ENCODE assay signal across 12 mouse cellular contexts in the genomic region with DNA sequence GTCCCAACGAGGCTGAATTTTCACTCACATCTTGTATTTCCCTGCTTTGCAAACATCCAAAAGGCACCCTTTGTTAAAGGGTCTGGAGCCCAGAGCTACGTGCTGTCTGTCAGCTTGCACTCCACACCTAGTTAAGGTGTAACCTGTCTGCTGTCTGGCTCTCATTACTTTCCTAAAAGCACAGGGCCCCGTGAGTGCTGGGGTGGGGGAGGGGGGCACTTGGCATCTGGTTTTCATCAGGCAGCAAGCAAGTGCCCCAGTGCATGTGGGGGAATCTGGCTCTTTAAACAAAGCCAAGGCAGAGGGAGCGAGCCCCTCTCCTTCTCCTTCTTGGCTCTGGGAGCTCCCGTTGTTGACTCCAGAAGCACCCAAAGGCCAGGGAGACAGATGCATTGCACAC. TPM values are rescaled to one million over a fixed set of nuclear protein-coding genes. Genes with fewer than 3 reads are reported as not detected.
DNase-seq lines count a peak whose midpoint lies in the region; ATAC-seq and TF ChIP-seq lines count a peak whose summit lies in the region.
"Had no signal": no experiment of that assay in that cellular context is flagged by ENCODE, and none has a peak within 500 bp of the region (broad histone marks: within the 10 kb centered on the region; RNA-seq: fewer than 3 reads in every experiment).

No protein-coding gene starts in this region.

- H3K4me1 ChIP-seq in kidney, postnatal 0 days (replicated peaks; ENCODE audit: insufficient read depth, low read length): peaks cover 52% of the 10 kb centered on the region
- peaks cover 81% of the 10 kb centered on the region for H3K4me1 ChIP-seq in hindbrain, embryonic 12.5 days
- peaks cover 65% of the 10 kb centered on the region for H3K4me1 ChIP-seq in neural tube, embryonic 12.5 days

- H3K9ac ChIP-seq in kidney, postnatal 0 days (ENCODE audit: low read depth, low read length): no peak overlapping the region
- H3K9ac ChIP-seq in hindbrain, embryonic 12.5 days: no peak overlapping the region
- H3K9ac ChIP-seq in neural tube, embryonic 12.5 days: no peak overlapping the region
- H3K9ac ChIP-seq: liver, embryonic 13.5 days had no signal

- no peak overlapping the region for H3K4me3 ChIP-seq in kidney, postnatal 0 days (replicated peaks; ENCODE audit: low read depth, low read length)
- no peak overlapping the region for H3K4me3 ChIP-seq in hindbrain, embryonic 12.5 days
- no peak overlapping the region for H3K4me3 ChIP-seq in neural tube, embryonic 12.5 days
- H3K4me3 ChIP-seq: liver, embryonic 13.5 days had no signal

- DNase-seq in kidney, postnatal 0 days (ENCODE audit: low spot score): no peak
- DNase-seq in kidney, adult 8-10 months: no peak
- peak; percentile 70 for DNase-seq in embryo, embryonic 9.5 days (ENCODE audit: extremely low spot score)
- DNase-seq in thymus, postnatal 14 days: no peak
- DNase-seq in left cerebral cortex, postnatal 36 days (ENCODE audit: low spot score in 2 of 2): no peak
- DNase-seq: adrenal gland, postnatal 10 days; cerebellum, adult 9-10 months; liver, embryonic 13.5 days; right cerebral cortex, postnatal 14 days had no signal

- peak overlapping the region; percentile 54; the same call in 1 of the 2 replicates for H3K27ac ChIP-seq in kidney, postnatal 0 days
- peak overlapping the region; percentile 75 for H3K27ac ChIP-seq in hindbrain, embryonic 12.5 days
- no peak overlapping the region for H3K27ac ChIP-seq in neural tube, embryonic 12.5 days
- H3K27ac ChIP-seq: liver, embryonic 13.5 days had no signal

- no peak overlapping the region for H3K4me2 ChIP-seq in kidney, postnatal 0 days (ENCODE audit: low read length)
- H3K4me2 ChIP-seq in hindbrain, embryonic 12.5 days (replicated peaks): no peak overlapping the region
- H3K4me2 ChIP-seq in neural tube, embryonic 12.5 days (replicated peaks): 0 out of 2 replicates have a peak overlapping the region, but pooled peaks have one; percentile 0
- H3K4me2 ChIP-seq: liver, embryonic 13.5 days had no signal

- H3K36me3 ChIP-seq in kidney, postnatal 0 days (ENCODE audit: insufficient read depth, low read length): no peaks in the 10 kb centered on the region
- no peaks in the 10 kb centered on the region for H3K36me3 ChIP-seq in hindbrain, embryonic 12.5 days
- no peaks in the 10 kb centered on the region for H3K36me3 ChIP-seq in neural tube, embryonic 12.5 days
- H3K36me3 ChIP-seq: liver, embryonic 13.5 days had no signal

- ATAC-seq in kidney, postnatal 0 days (replicated peaks; ENCODE audit: low FRiP score, low read depth): no peak
- no peak for ATAC-seq in hindbrain, embryonic 12.5 days (ENCODE audit: low FRiP score)
- no peak for ATAC-seq in neural tube, embryonic 12.5 days (ENCODE audit: low FRiP score, low read depth)

- intact Hi-C loops in left cerebral cortex, postnatal 36 days (cut with DNase I): no loop called here

- H3K9me3 ChIP-seq in kidney, postnatal 0 days (replicated peaks; ENCODE audit: low read length): no peaks in the 10 kb centered on the region
- H3K9me3 ChIP-seq in hindbrain, embryonic 12.5 days (replicated peaks): no peaks in the 10 kb centered on the region
- H3K9me3 ChIP-seq in neural tube, embryonic 12.5 days: no peaks in the 10 kb centered on the region
- H3K9me3 ChIP-seq: liver, embryonic 13.5 days had no signal

- TF ChIP-seq CTCF in kidney, postnatal 0 days (IDR thresholded peaks at IDR 0.05; ENCODE audit: low read depth): no peak

- WGBS in kidney, postnatal 0 days: 36% methylated on average over 5 of the region's 5 CpGs
- 42% methylated on average over 5 of the region's 5 CpGs for whole genome bisulfite sequencing in hindbrain, embryonic 12.5 days
- whole genome bisulfite sequencing in neural tube, embryonic 12.5 days: 63% methylated on average over 5 of the region's 5 CpGs

- no peaks in the 10 kb centered on the region for H3K27me3 ChIP-seq in kidney, postnatal 0 days (ENCODE audit: insufficient read depth, low read length)
- H3K27me3 ChIP-seq in hindbrain, embryonic 12.5 days: no peaks in the 10 kb centered on the region
- no peaks in the 10 kb centered on the region for H3K27me3 ChIP-seq in neural tube, embryonic 12.5 days (replicated peaks)
- H3K27me3 ChIP-seq: liver, embryonic 13.5 days had no signal

RNA-seq across cellular contexts. Expression of a gene that starts 18.5 kb away (rescaled TPM):
- 15.3 and 16.9 TPM in 2 replicates for polyA plus RNA-seq in kidney, postnatal 0 days (2015; fragmentation: Nextera tagmentation; extraction: Ambion mirVana)
- 61.9 and 66.4 TPM in 2 replicates for polyA plus RNA-seq in hindbrain, embryonic 12.5 days (2016; fragmentation: Nextera tagmentation; extraction: Ambion mirVana)
- 49.8 and 55.0 TPM in 2 replicates for polyA plus RNA-seq in neural tube, embryonic 12.5 days (2016; fragmentation: Nextera tagmentation; extraction: Ambion mirVana)
- 10 to 100 TPM; 19.4 to 23.3 TPM for total RNA-seq in left cerebral cortex, postnatal 36 days (2021)
- total RNA-seq: MEL had no signal
